Mouse (Mus musculus) myocyte (in vitro differentiated cells): ENCODE data around the gene Ubxn11. TPM values are rescaled to one million over a fixed set of nuclear protein-coding genes. Genes with fewer than 3 reads are reported as not detected.

Experiments used
- H3K27me3 ChIP-seq: one replicate; pipeline ENCODE4 v1.6.1; 2011; ENCODE audit not compliant: control insufficient read depth, insufficient read depth, insufficient read length
- H3K36me3 ChIP-seq: one replicate; pipeline ENCODE4 v1.6.1; 2011; ENCODE audit not compliant: control insufficient read depth, insufficient read depth
- H3K4me2 ChIP-seq: one replicate; pipeline ENCODE4 v1.6.1; 2011; ENCODE audit warnings: low read depth, control low read depth
- H3K4me3 ChIP-seq: one replicate; pipeline ENCODE4 v1.5.1; 2011; ENCODE audit warnings: mild to moderate bottlenecking, control low read depth, moderate library complexity
- H3K79me2 ChIP-seq: one replicate; pipeline ENCODE4 v1.6.1; 2011; ENCODE audit not compliant: control insufficient read depth, insufficient read depth
- H3ac ChIP-seq: one replicate; pipeline ENCODE4 v1.6.1; 2011; ENCODE audit not compliant: control insufficient read depth, insufficient read length
- CEBPB ChIP-seq: IDR thresholded peaks from 2 replicates; pipeline ENCODE4 v1.6.1; 2011; ENCODE audit warnings: mild to moderate bottlenecking, moderate library complexity; ENCODE audit not compliant: poor library complexity, insufficient read depth, severe bottlenecking
- E2F4 ChIP-seq: IDR thresholded peaks from one replicate; pipeline ENCODE4 v1.6.1; 2011; ENCODE audit warnings: mild to moderate bottlenecking, control low read depth, moderate library complexity; ENCODE audit not compliant: insufficient read depth
- MAX ChIP-seq: IDR thresholded peaks from one replicate; pipeline ENCODE4 v1.6.1; 2011; ENCODE audit warnings: low read depth, mild to moderate bottlenecking, control low read depth
- MYOD1 ChIP-seq, 3 experiments: IDR thresholded peaks; one replicate each; pipeline ENCODE4 v1.6.1; 2011; ENCODE audit warnings: control low read depth in 2 of 3, low read depth in 2 of 3, mild to moderate bottlenecking in 2 of 3, moderate library complexity in 1 of 3; ENCODE audit not compliant: insufficient read length in 2 of 3, control insufficient read depth in 1 of 3
- MYOG ChIP-seq, 3 experiments: IDR thresholded peaks; one replicate each; pipeline ENCODE4 v1.6.1; 2011; ENCODE audit warnings: control low read depth in 2 of 3, low read depth in 2 of 3, mild to moderate bottlenecking in 2 of 3; ENCODE audit not compliant: insufficient read length in 2 of 3, control insufficient read depth in 1 of 3, insufficient read depth in 1 of 3
- POLR2A ChIP-seq: IDR thresholded peaks from one replicate; pipeline ENCODE4 v1.6.1; 2011; ENCODE audit warnings: low read depth, mild to moderate bottlenecking, control low read depth, moderate library complexity; ENCODE audit not compliant: insufficient read length
- POLR2AphosphoS2 ChIP-seq: IDR thresholded peaks from one replicate; pipeline ENCODE4 v1.6.1; 2011; ENCODE audit warnings: low read depth, control low read depth; ENCODE audit not compliant: insufficient read length
- REST ChIP-seq: IDR thresholded peaks from one replicate; pipeline ENCODE4 v1.6.1; 2011; ENCODE audit warnings: mild to moderate bottlenecking, control low read depth, moderate library complexity; ENCODE audit not compliant: insufficient read depth, insufficient read length
- SRF ChIP-seq: IDR thresholded peaks from one replicate; pipeline ENCODE4 v1.6.1; 2011; ENCODE audit warnings: low read depth; ENCODE audit not compliant: control insufficient read depth, insufficient read length
- TCF12 ChIP-seq: IDR thresholded peaks from one replicate; pipeline ENCODE4 v1.6.1; 2011; ENCODE audit warnings: mild to moderate bottlenecking, control low read depth; ENCODE audit not compliant: poor library complexity, insufficient read depth, severe bottlenecking
- TCF3 ChIP-seq: IDR thresholded peaks from one replicate; pipeline ENCODE4 v1.6.1; 2011; ENCODE audit warnings: low read depth, control low read depth; ENCODE audit not compliant: insufficient read length
- USF1 ChIP-seq: IDR thresholded peaks from one replicate; pipeline ENCODE4 v1.6.1; 2011; ENCODE audit warnings: low read depth, mild to moderate bottlenecking, control low read depth, moderate library complexity
- polyA plus RNA-seq: library from polyadenylated mRNA; unstranded; fragments of >200 nt; fragmentation: generic; extraction: Trizol; gene quantifications from one replicate; pipeline ENCODE4 v1.2.1, GENCODE M21; 2012; ENCODE audit warnings: missing spikeins

Ubxn11 gene
- polyA plus RNA-seq, 1 experiment = 1.5 TPM

GRCm38 (mm10) chr4:134118126-134118800 lies 15.9 kb downstream of the Ubxn11 start:
- no peaks in the 10 kb centered on the region for H3K36me3 ChIP-seq
- TF ChIP-seq SRF (no peak), MAX (no peak), TCF12 (no peak), E2F4 (no peak)
- no peak overlapping the region for H3K4me2 ChIP-seq
- H3K27me3 ChIP-seq = no peaks in the 10 kb centered on the region
- no peak overlapping the region for H3ac ChIP-seq
- no peaks in the 10 kb centered on the region for H3K79me2 ChIP-seq
- no peak overlapping the region for H3K4me3 ChIP-seq

GRCm38 (mm10) chr4:134119042-134119441 lies 16.7 kb downstream of the Ubxn11 start:
- no peaks in the 10 kb centered on the region for H3K36me3 ChIP-seq
- TF ChIP-seq REST (no peak), POLR2A (no peak), POLR2AphosphoS2 (no peak), USF1 (no peak), TCF3 (no peak), E2F4 (no peak), MYOG (IDR thresholded peaks at IDR 0.05; ENCODE audit: control insufficient read depth in 1 of 3, insufficient read depth in 1 of 3, insufficient read length in 2 of 3, low read depth in 2 of 3) (no peak), CEBPB (no peak), TCF12 (no peak), SRF (no peak), MYOD1 (IDR thresholded peaks at IDR 0.05; ENCODE audit: control insufficient read depth in 1 of 3, insufficient read length in 2 of 3, low read depth in 2 of 3) (no peak), MAX (no peak)

GRCm38 (mm10) chr4:134119644-134120043 lies 17.3 kb downstream of the Ubxn11 start:
- no peak overlapping the region for H3K4me3 ChIP-seq
- no peaks in the 10 kb centered on the region for H3K27me3 ChIP-seq
- H3K79me2 ChIP-seq = no peaks in the 10 kb centered on the region
- H3K36me3 ChIP-seq = no peaks in the 10 kb centered on the region
- no peak overlapping the region for H3ac ChIP-seq
- no peak overlapping the region for H3K4me2 ChIP-seq
- TF ChIP-seq MYOG (IDR thresholded peaks at IDR 0.05; ENCODE audit: control insufficient read depth in 1 of 3, insufficient read depth in 1 of 3, insufficient read length in 2 of 3, low read depth in 2 of 3) (no peak), CEBPB (no peak), TCF12 (no peak), MAX (no peak), REST (no peak), POLR2AphosphoS2 (no peak), E2F4 (no peak), USF1 (no peak), POLR2A (no peak), TCF3 (no peak)

More at GRCm38 (mm10) chr4:134119042-134119441, 16.7 kb downstream of the Ubxn11 start:
- no peak overlapping the region for H3K4me2 ChIP-seq
- no peaks in the 10 kb centered on the region for H3K27me3 ChIP-seq
- no peaks in the 10 kb centered on the region for H3K79me2 ChIP-seq
- H3ac ChIP-seq = no peak overlapping the region
- H3K4me3 ChIP-seq = no peak overlapping the region

GRCm38 (mm10) chr4:134120192-134120805 lies 17.9 kb downstream of the Ubxn11 start:
- H3K4me2 ChIP-seq = no peak overlapping the region
- no peak overlapping the region for H3K4me3 ChIP-seq
- H3K36me3 ChIP-seq = no peaks in the 10 kb centered on the region
- TF ChIP-seq CEBPB (no peak), POLR2AphosphoS2 (no peak), SRF (no peak), TCF3 (no peak), POLR2A (no peak), TCF12 (no peak), MAX (no peak), MYOG (IDR thresholded peaks at IDR 0.05; ENCODE audit: control insufficient read depth in 1 of 3, insufficient read depth in 1 of 3, insufficient read length in 2 of 3, low read depth in 2 of 3) (no peak), E2F4 (no peak)
- no peak overlapping the region for H3ac ChIP-seq
- no peaks in the 10 kb centered on the region for H3K27me3 ChIP-seq
- H3K79me2 ChIP-seq = no peaks in the 10 kb centered on the region

- H3ac ChIP-seq = no peak overlapping the region
- H3K4me2 ChIP-seq = no peak overlapping the region
- no peaks in the 10 kb centered on the region for H3K27me3 ChIP-seq
- H3K36me3 ChIP-seq = no peaks in the 10 kb centered on the region
- no peaks in the 10 kb centered on the region for H3K79me2 ChIP-seq
- TF ChIP-seq TCF3 = no peak
- no peak for TF ChIP-seq USF1
- no peak for TF ChIP-seq TCF12
- no peak for TF ChIP-seq MAX
- TF ChIP-seq MYOD1 (IDR thresholded peaks at IDR 0.05; ENCODE audit: control insufficient read depth in 1 of 3, insufficient read length in 2 of 3, low read depth in 2 of 3) = no peak
- TF ChIP-seq REST = no peak
- TF ChIP-seq MYOG (IDR thresholded peaks at IDR 0.05; ENCODE audit: control insufficient read depth in 1 of 3, insufficient read depth in 1 of 3, insufficient read length in 2 of 3, low read depth in 2 of 3) = no peak
- no peak for TF ChIP-seq POLR2AphosphoS2
- no peak for TF ChIP-seq E2F4
- no peak for TF ChIP-seq CEBPB
- no peak for TF ChIP-seq POLR2A
- TF ChIP-seq SRF = no peak
- no peak overlapping the region for H3K4me3 ChIP-seq
These were observed 18.5 kb downstream of the Ubxn11 start for GRCm38 (mm10) chr4:134120916-134121315.
